12 mouse cellular contexts compared by ENCODE assay signal in genomic region chr11:44682703-44683539, GRCm38 (mm10).
DNase-seq lines count a peak whose midpoint lies in the region; ATAC-seq lines count a peak whose summit lies in the region.
"Had no signal": no experiment of that assay in that cellular context is flagged by ENCODE, and none has a peak within 500 bp of the region (broad histone marks: within the 10 kb centered on the region; RNA-seq: fewer than 3 reads in every experiment).

No protein-coding gene starts in this region.

- H3K4me2 ChIP-seq in heart, embryonic 13.5 days, result peak overlapping the region; percentile 29

- no peaks in the 10 kb centered on the region for H3K27me3 ChIP-seq in heart, embryonic 13.5 days (replicated peaks)
- H3K27me3 ChIP-seq in limb, embryonic 10.5 days (ENCODE audit: low read depth, poor library complexity, severe bottlenecking), result no peaks in the 10 kb centered on the region
- H3K27me3 ChIP-seq: CH12.LX had no signal

- ATAC-seq in heart, embryonic 13.5 days (ENCODE audit: extremely low read depth, insufficient number of reproducible peaks, low FRiP score, low TSS enrichment), result no peak

- 42% methylated on average over 18 of the region's 18 CpGs for WGBS in heart, embryonic 13.5 days
- WGBS in limb, embryonic 10.5 days, result 22% methylated on average over 18 of the region's 18 CpGs

- no peaks in the 10 kb centered on the region for H3K9me3 ChIP-seq in heart, embryonic 13.5 days
- no peaks in the 10 kb centered on the region for H3K9me3 ChIP-seq in limb, embryonic 10.5 days (replicated peaks)

- no peak overlapping the region for H3K4me3 ChIP-seq in heart, embryonic 13.5 days
- peak overlapping the region; percentile 21 for H3K4me3 ChIP-seq in limb, embryonic 10.5 days

- H3K9ac ChIP-seq in heart, embryonic 13.5 days, result no peak overlapping the region

- no peak for DNase-seq in heart, postnatal 36 days
- DNase-seq in embryo, embryonic 9.5 days (ENCODE audit: extremely low spot score), result peak; percentile 61
- DNase-seq in limb, embryonic 10.5 days (ENCODE audit: low spot score), result peak; percentile 61
- peak; percentile 60 for DNase-seq in neural tube, embryonic 10.5 days (ENCODE audit: extremely low spot score, low spot score)
- DNase-seq in left cerebral cortex, adult 18-20 months (ENCODE audit: low spot score in 2 of 2), result no peak
- no peak for DNase-seq in frontal cortex, postnatal 14 days (ENCODE audit: low spot score in 2 of 2)
- no peak for DNase-seq in lung, postnatal 4 days
- DNase-seq: adrenal gland, adult 8-10 months; cerebellum, postnatal 14 days; kidney, adult 8-10 months had no signal

- H3K27ac ChIP-seq in heart, embryonic 13.5 days (replicated peaks), result no peak overlapping the region
- H3K27ac ChIP-seq in limb, embryonic 10.5 days, result peak overlapping the region; percentile 73

- intact Hi-C loops in heart, postnatal 36 days (cut with DNase I), result loop anchor here (1.0 to 5.0 kb wide), 2 partner anchors 34 to 65 kb away; no protein-coding TSS in a partner anchor

- no peaks in the 10 kb centered on the region for H3K36me3 ChIP-seq in heart, embryonic 13.5 days
- no peaks in the 10 kb centered on the region for H3K36me3 ChIP-seq in limb, embryonic 10.5 days

- H3K4me1 ChIP-seq in heart, embryonic 13.5 days, result peaks cover 40% of the 10 kb centered on the region
- H3K4me1 ChIP-seq in limb, embryonic 10.5 days, result peaks cover 62% of the 10 kb centered on the region

Comparison
In these comparisons a context has a peak if more than half of its experiments do, and no peak if none do; other contexts are left out.
1. DNase-seq: peak in embryo, embryonic 9.5 days (single experiment), limb, embryonic 10.5 days (single experiment) and neural tube, embryonic 10.5 days (single experiment); none in heart, postnatal 36 days (0 of 2), left cerebral cortex, adult 18-20 months (0 of 2), frontal cortex, postnatal 14 days (0 of 2) and lung, postnatal 4 days (0 of 2).